Mouse (Mus musculus): ENCODE results near the gene Cdk20. TPM values are rescaled to one million over a fixed set of nuclear protein-coding genes. Genes with fewer than 3 reads are reported as not detected.
"Not testable (repeated sequence)": the region's sequence is repeated elsewhere in the genome, so short reads cannot be mapped to it uniquely, and the experiment has no call there.

The Cdk20 gene
- total RNA-seq, 2 experiments from 2014 or later = 20.0 to 20.1 TPM

DNA sequence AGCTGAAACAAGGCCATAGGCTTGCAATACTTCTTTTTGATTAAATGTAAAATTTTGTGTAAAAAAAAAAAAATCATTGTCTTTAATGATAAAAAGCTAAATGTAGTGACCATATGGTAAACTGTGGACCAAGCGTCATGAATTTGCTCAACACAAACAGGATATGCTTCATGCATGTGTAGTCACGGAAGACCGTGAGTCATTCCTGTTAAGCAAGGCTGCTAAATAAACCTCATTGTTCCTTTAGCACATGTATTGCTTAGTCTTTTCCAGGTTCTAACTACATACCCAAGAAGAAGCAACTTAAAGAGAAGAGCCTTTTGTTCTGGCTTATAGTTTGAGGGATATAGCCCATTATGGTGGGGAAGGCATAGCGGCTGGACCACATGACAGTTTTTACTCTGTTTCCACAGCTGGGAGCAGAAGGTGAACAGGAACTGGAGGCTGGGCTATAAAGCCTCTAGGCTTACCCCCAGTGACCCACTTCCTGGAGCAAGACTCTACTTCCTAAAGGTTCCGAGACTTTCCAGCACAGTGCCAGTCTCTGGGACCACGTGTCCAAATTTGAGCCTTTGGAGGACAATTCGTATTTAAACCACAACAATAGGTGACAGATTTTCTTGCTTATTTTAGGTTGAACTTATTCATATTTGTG is 10.0 kb upstream of the Cdk20 start:
- DNase-seq = no peak
- intact Hi-C loops (cut with DNase I) = no loop called here

- DNase-seq = no peak
- intact Hi-C loops (cut with DNase I) = no loop called here
These were observed 9.5 kb upstream of the Cdk20 start for GRCm38 (mm10) chr13:64422607-64422957.

DNA sequence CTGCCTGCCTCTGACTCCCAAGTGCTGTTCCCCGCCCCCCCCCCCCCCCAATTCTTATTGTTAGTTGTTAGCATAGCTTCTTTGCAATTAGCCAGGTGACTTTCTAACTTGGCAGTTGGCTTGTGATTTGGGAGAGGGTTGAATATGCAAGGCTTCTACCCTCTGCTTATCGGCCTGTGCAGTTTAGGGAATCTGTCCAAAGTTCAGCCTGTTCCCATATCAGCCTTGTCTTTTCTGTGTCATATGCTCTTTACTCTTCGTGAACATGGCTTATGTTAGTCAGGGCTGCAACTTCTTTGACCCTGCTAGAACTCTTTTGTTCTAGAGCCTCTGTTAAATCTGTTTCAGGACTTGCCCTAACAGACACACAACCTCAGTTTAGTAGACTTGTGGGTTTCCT is 7.8 kb upstream of the Cdk20 start:
- DNase-seq = no peak
- intact Hi-C loops (cut with DNase I) = no loop called here

DNA sequence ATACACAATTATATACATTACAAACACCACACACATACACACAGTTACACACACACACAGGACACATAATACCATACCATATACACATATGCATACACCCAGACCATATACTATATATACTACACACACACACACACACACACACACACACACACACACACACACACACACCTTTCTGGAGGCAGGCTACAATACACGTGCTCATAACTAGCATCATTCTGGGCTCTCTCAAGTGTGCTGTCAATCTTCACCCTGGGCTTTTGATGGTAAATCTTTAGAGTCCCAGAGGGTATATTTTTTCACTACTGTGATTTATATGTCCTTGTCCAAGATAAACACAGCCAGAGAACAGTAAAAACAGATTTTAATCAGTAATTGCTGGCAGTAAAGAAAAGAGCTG is 6.8 kb upstream of the Cdk20 start:
- intact Hi-C loops (cut with DNase I) = no loop called here

DNA sequence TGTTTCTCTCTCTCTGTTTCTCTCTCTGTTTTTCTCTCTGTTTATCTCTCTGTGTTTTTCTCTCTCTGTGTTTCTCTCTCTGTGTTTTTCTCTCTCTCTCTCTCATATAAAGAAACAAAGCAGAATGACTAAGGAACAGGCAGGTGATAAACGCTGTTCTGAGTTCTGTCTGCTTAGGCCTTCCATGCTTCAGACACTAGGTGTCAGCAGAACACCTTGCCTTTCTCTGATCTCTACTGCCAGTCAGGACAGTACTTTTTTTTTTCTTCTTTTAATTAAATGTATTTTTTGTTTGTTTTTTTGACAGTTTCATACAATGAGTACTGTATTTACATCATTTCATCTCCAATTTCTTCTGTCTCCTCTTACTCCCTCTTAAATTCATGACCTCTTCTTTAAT is 2.8 kb upstream of the Cdk20 start:
- DNase-seq = no peak
- intact Hi-C loops (cut with DNase I) = no loop called here

More for the DNA sequence above, 6.8 kb upstream of the Cdk20 start:
- no peak for DNase-seq

DNA sequence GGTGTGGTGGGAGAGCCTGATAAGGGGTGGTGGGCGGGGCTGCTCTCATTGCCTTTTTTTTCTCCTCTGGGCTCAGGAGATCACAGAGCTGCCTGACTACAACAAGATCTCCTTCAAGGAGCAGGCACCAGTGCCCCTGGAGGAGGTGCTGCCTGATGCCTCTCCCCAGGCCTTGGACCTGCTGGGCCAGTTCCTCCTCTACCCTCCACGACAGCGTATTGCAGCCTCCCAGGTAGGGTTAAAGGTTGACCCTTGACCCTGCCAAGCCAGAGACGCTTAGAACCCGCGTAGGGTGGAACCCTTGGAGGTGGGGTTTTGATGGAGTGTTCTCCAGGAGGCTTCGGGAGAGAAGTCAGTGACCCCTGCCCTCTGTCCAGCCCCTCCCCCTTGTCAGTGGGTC is 5.7 kb downstream of the Cdk20 start:
- DNase-seq = no peak
- intact Hi-C loops (cut with DNase I) = loop anchor here (2.0 to 10.0 kb wide), 3 partner anchors 123 to 273 kb away; partner anchors contain the start of gene Habp4

GRCm38 (mm10) chr13:64438863-64439452 is 6.8 kb downstream of the Cdk20 start:
- DNase-seq = peak; percentile 77
- intact Hi-C loops (cut with DNase I) = loop anchor here (2.0 to 10.0 kb wide), 3 partner anchors 124 to 274 kb away; partner anchors contain the start of gene Habp4

- DNase-seq = no peak
- intact Hi-C loops (cut with DNase I) = loop anchor here (2.0 to 10.0 kb wide), 3 partner anchors 125 to 275 kb away; partner anchors contain the start of gene Habp4
These were observed 7.4 kb downstream of the Cdk20 start for GRCm38 (mm10) chr13:64439471-64439870.

DNA sequence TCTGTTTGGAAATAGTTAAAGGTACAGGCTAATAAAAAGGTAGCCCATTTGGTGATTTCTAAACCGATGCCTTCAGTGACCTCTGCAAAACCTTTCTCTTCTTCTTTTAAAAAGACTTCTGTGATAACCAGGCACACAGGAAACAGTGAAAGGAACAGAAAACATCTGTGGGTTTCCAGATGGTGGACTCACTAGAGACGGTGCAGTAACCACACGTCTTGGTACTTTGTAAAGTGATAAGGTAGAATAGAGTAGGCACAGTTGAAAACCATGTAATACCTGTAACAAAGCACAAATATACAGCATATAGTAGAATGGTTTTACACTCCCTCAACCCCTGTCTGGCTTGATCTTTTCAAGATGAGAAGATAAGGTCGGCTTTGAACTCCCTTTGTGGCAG is 8.5 kb downstream of the Cdk20 start:
- no peak for DNase-seq
- intact Hi-C loops (cut with DNase I) = loop anchor here (5.0 to 10.0 kb wide), 2 partner anchors 687 to 804 kb away; no protein-coding TSS in a partner anchor

- DNase-seq = peak; percentile 64
- intact Hi-C loops (cut with DNase I) = loop anchor here (2.0 to 10.0 kb wide), 3 partner anchors 461 to 801 kb away; no protein-coding TSS in a partner anchor
These were observed 11.3 kb downstream of the Cdk20 start for GRCm38 (mm10) chr13:64443263-64443894.

GRCm38 (mm10) chr13:64445254-64445920 is 13.3 kb downstream of the Cdk20 start:
- intact Hi-C loops (cut with DNase I) = loop anchor here (10.0 kb wide), 1 partner anchor 799 kb away; no protein-coding TSS in a partner anchor
- DNase-seq = no peak

DNA sequence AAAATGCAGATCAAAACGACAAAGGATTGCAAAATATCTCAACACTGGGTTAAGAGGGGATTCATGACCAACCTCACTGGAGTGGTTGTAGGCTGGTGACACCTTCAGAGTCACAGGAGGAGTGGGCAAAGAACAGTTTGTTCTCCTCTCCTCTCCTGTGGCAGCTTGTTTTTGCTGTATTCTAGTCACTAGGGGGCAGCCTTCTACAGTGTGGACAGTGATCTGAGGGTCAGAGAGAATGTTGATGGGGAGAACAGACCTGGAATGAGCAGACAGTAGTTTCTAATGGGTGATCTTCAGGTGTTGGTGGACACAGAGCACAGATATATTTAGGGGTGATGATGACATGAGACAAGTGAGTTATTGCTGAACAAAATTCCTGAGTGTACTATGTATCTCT is 15.8 kb downstream of the Cdk20 start:
- DNase-seq = no peak
- intact Hi-C loops (cut with DNase I) = loop anchor here (10.0 kb wide), 1 partner anchor 797 kb away; no protein-coding TSS in a partner anchor

- intact Hi-C loops (cut with DNase I) = loop anchor here (10.0 kb wide), 1 partner anchor 796 kb away; no protein-coding TSS in a partner anchor
- no peak for DNase-seq
These were observed 16.6 kb downstream of the Cdk20 start for GRCm38 (mm10) chr13:64448729-64449128.

- intact Hi-C loops (cut with DNase I) = no loop called here
- DNase-seq = no peak
These were observed 18.1 kb downstream of the Cdk20 start for GRCm38 (mm10) chr13:64450001-64450794.

DNA sequence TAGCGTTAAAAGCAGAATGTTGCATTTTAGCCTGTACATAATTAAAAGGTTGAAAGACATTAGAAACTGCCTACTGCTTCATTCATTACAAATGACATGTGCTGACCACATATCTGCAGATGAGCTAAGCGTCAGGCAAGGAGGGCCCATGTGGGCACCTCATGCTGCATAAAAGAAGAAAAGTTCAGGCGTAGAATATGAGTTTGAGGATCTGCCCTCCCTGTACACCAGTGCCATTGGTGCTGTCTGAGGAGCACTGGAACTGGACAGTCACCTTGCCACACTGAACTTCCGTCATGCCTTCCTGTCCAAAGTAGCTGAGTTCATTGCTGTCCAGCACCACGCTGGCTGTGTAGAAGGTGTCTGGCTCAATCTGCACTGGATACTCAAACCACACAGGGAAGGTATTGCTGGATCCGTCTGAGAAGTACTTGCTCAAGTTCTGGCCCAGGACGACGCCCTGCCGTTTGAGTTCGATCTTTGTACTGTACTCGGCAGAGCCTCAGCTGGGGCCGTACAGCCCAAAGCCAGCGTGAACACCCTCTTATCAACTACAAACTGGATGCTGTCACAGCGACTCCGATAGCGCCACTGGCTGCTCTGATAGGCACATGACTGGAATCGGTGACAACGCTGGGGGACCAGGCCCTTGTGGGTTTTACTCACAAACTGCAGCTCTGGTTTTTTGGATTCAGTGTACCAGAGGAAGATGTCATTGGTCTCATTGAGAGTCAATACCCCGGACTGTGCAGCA is 25.3 kb downstream of the Cdk20 start:
- DNase-seq; intact Hi-C loops (cut with DNase I): not testable (repeated sequence)

- DNase-seq = peak; percentile 20
- intact Hi-C loops (cut with DNase I) = no loop called here
These were observed 26.1 kb downstream of the Cdk20 start for GRCm38 (mm10) chr13:64458181-64458580.

DNA sequence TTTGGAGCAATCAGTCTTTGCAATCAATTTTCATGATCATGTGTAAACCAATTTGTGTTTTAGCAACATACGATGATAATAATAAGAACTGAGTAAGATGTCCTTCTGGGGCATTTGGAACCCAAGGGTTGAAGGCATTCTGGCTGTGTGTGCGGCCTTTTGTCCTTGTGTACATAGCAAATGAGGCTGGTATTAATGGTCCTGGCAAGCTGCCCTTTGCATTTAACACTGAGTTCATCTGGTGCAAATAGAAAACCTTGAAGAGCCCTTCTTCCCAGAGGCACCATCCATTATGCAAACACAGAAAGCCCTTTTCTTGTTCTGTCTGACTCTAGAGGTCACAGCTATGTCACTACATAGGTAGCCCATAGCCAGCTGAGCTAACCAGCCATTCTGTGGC is 30.5 kb downstream of the Cdk20 start:
- intact Hi-C loops (cut with DNase I) = no loop called here
- no peak for DNase-seq

DNA sequence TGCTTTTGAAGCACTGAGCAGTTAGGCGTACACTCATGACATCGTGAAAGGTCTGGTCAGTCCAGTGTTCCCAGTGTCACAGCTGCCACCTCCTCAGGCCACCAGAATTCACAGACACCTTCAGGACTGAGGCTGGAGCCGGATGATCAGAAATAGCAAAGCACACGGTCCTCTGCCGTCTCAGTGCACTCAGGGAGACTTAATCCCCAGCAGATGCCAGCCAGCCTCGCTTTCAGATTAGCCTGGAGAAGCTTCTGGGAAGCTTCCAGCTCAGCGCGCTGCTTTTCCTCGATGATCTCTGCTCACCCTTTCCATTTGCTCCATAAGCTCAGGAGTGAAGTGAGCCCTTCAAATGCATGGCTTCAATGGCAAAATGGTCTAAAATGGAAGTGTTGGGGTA is 33.1 kb downstream of the Cdk20 start:
- intact Hi-C loops (cut with DNase I) = no loop called here
- DNase-seq = peak; percentile 73

DNA sequence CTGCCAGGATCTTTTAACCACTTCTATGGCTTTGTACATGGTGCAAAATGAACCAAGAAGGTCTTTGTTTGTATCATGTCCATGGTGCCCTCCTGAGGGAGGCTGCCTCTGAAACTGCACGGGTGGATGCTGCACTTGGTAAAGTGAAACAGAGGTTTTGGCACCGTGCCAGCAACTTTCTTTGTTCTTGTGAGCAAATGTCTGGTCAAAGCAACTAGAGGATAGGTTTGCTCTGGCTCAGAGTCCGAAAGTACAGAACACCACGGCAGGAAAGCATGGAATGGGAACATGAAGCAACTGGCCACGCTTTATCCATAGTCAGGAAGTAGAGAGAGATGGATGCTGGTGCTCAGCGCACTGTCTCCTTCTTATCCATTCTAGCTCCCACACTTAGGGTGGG is 35.8 kb downstream of the Cdk20 start:
- no peak for DNase-seq
- intact Hi-C loops (cut with DNase I) = no loop called here

DNA sequence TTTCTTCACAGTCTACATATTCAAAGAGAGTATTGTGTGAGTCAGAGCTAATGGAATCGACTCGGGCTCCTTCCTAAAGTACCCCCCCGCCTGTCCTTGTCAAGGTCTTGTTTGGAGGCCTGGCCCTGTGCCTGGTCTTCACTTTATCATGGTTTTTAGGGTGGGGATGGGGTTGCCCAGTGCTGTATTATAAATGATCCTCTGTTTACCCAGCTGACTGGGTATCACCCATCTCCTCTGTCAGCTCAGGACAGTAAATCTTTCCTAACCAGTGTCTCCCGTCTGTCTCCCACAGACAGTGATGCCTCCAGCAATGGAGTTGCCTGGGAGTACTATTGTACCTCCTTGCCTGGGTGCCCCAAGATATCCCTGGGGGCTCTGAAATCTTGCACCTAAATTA is 45.9 kb downstream of the Cdk20 start:
- DNase-seq = no peak
- intact Hi-C loops (cut with DNase I) = no loop called here
